Mouse (Mus musculus): ENCODE measurements around the gene Prdm13.

The Prdm13 gene

DNA sequence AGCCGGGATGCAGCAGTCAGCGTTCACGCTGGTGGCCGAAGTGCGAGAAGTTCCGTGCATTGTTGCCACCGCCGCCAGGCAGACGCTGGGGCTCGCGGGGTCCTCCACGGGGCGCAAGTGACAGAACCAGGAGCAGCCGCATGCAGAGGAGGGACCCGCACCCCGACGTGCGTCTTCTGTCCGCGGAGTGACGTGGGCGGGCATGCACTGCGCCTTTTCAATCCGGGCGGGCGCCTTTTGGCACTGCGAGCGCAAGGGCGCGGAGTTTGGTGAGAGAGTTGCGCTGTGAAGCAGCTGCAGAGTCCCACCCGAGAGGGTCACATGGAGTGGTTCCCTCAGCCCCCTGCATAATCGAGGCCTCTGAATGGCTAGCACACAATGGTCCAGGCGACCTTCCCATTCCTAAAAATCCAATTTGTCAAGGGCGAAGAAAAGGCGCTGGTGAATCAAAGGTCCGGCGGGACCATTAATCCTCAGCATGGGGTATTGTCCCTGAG is at the start of gene Prdm13:
Gene Prdm13 (minus strand): TSS at position 369 of the 497 bp plus-strand sequence.
- no peak for DNase-seq

DNA sequence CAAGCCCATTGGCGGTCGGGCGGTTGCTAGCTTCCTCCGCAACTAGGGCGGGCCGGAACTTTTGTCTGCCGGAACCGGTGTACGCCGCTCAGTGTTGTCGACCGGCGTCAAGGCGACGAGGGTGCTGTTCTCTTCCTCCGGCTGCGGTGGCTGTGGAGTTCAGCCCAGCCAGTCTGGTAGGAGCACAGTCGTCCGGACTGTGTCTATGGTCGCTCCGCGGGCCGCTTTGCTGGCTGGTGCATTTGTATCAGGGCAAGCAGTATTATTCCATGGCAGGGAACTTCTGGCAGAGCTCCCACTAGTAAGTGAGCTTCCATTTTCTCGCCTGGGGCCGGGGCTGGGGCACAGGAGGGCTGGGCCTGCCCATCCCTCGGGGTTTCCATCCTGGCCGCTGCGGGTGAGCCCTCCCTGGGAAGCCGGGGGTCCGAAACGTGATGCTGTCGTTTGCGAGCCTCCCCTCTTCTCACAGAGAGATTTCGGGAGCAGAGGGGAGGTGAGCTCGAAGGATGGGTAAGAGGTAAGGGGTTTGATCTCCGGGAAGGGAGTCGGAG is 41.9 kb upstream of the Prdm13 start, which contains the start of gene Ccnc:
Gene Ccnc (plus strand): TSS at position 87 of the 551 bp plus-strand sequence.
- DNase-seq = peak; percentile 93

DNA sequence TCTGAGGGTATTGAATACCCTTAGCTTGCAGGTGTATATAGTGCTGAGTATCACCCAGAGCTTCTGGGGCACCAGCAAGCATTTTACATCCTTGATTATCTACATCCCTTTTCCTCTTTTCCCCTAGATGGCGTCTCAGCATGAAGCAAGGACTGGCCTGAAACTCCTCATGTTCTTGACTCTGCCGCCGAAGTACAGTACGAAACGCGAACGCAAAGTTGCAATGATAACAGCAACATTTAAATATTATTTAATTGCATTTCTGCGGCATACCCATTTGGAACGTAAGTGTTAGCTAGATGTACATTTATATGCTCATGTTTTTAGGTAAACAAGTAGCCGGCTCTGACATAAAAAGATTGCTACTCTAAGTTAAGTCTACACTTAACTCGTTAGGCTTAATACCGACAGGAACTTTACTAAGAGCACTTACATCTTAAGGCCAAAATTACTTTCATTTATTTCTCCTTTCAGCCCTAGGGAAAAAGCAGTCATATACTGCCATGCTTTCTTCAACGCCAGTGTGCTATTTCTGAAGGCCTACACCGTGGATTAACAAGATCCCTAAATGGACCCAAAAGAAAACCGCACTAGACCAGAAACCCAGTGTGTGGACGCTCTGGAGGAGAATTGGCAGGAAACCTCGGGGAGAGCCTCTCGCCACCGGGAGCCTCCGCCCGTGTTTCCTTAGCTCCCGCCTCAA is 41.3 kb upstream of the Prdm13 start:
- DNase-seq = peak; percentile 30

DNA sequence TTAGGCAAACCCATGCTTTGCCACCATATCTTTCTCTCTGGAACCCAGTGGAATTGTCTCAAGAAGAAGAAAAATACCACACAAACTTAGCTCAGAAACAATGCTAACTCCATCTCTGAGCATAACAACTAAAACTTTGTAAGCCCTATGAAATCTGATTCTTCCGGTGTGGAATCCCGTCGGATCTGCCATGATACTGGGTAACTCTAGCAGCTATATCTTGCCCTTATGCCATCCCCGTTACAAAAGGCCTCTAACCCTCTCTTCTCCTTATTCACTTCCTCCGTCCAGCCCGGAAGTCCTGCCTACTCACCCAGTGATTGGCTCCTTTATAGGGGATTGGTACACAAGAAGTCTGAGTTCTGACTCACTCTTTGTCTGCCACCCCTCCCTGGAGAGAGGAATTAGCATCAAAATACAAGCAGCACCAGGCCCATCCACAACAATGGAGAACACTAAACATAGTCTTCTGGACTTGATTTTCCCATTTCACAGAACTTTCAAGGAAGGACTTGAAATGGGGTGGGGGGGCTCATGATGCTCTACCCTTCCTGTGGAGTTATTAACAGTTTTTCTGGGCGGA is 37.1 kb upstream of the Prdm13 start:
- DNase-seq = no peak

DNA sequence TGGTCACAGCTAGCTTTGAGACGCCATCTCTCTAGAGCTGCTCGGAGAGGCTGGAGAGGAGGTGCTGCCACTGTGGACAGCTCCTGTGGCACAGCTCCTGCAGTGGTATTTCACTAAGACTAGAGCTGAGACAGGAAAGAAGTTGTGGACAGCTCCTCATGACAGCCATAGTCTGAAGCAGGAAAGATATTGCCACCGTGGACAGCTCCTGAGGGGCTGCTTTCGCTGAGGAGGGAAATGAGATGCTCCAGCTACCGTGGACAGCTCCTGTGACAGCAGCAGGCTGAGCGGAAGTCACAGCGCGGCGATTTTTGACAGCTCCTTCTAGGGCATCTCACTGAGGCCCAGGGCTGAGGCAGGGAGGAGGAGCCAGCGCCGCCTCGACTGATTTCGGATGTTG is 26.4 kb upstream of the Prdm13 start:
- peak; percentile 62 for DNase-seq

DNA sequence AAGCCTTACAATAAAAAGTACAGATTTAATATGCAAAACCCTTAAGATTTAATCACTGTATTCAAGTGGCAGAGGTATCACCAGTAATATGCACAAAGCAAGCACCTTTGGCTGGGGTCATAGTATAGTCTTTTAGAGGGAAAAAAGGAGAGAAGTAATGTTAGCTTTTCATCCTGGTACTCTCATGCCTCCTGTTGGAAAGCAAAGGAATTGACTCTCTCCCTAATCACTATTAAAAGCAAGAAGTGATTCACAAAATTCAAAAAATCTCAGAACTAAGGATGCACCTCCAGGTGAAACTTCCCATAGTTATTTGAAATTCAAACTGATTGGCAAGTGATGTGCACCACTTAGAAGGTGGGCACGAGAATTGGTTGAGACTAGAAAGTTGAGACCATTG is 19.3 kb upstream of the Prdm13 start:
- DNase-seq = no peak

DNA sequence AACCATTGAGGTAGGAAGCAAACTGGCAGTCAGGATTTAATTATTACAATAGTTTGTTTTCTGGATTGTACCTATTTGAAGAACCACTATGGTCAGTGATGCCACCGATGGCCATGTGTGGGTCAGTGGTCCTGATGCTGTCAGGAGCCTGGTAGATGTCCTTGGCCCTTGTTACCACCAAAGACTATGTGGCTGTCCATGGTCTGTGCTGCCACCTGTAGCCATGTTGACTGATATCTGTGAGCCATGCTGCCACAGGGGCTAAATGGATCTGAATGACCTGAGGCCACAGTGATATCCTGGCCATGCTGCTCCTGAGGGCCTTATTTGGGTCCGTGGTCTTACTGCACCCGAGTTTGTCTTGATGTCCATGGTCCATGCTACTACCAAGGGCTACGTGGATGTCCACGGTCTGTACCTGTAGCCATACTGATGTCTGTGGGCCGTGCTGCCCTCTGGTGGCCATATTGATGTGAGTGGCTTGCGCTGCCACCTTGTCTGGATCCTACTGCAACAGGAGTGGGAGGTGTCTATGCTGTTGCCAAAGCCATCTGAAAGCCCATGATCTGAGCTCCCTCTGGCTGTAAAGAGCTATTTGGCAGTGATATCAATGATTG is 10.0 kb upstream of the Prdm13 start:
- peak; percentile 49 for DNase-seq

DNA sequence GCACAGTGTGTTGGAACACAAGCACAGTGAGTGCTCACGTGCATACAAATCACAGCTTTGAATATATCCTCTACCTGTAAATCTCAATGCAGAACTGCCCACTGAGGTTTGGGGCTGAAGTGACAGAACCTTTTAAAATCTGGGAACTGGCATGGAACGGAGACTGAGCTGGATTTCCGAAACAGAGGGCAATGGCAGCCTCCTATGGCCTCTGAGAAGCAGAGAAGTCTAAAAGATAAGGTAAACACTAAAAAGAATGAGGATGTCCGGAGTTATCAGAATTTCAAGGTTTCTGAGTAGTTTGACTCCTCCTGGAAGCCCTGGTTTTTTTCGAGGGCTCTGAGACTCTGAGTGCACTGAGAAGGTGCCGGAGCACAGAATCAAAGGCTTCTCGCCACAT is 4.5 kb upstream of the Prdm13 start:
- no peak for DNase-seq

DNA sequence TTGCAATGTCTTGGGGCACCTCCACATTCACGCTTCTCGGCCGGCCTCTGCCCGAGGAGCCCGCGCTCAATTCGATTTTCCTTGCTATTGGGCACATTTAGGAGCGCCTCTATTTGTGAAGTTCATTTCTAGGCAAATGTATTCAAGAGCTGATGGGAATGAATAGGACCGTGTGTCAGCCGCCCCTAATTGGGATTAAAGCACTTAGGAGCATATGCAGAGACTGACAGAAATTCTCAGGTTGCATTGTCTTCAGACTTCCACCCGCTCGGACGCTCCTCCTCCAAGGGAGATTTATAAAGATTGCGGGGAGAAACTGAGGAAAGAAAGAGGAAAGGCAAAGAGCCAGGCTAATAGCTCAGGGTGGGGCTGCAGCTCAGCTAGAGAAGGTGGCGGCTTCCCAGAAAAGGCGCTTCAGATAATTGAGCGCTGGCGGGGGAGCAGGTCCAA is 3.8 kb upstream of the Prdm13 start:
- DNase-seq = no peak

DNA sequence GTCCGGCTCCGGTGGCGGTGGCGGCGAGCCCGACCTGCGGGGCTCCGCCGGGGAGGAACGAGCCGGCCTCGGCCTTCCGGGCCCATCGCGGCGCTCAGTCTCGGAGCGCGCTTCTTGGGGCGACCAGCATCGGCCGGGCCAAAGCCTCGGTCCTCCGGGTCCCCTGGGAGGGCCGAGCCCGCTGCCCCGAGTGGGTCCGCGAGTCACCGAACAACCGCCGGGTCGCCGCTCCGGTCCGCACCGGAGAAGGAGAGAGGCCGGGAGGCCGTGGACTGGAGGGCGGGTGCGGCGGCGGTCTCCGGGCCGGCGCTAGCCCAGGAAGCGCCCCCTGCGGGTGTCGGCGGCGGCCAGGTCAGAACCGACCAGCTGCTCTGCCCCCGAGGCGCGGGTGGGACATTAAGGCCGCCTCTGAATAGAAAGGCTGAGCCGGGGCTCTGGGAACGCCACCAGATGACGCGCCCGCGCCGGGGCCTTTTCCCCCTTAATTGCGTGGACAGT is 3.0 kb upstream of the Prdm13 start:
- no peak for DNase-seq

DNA sequence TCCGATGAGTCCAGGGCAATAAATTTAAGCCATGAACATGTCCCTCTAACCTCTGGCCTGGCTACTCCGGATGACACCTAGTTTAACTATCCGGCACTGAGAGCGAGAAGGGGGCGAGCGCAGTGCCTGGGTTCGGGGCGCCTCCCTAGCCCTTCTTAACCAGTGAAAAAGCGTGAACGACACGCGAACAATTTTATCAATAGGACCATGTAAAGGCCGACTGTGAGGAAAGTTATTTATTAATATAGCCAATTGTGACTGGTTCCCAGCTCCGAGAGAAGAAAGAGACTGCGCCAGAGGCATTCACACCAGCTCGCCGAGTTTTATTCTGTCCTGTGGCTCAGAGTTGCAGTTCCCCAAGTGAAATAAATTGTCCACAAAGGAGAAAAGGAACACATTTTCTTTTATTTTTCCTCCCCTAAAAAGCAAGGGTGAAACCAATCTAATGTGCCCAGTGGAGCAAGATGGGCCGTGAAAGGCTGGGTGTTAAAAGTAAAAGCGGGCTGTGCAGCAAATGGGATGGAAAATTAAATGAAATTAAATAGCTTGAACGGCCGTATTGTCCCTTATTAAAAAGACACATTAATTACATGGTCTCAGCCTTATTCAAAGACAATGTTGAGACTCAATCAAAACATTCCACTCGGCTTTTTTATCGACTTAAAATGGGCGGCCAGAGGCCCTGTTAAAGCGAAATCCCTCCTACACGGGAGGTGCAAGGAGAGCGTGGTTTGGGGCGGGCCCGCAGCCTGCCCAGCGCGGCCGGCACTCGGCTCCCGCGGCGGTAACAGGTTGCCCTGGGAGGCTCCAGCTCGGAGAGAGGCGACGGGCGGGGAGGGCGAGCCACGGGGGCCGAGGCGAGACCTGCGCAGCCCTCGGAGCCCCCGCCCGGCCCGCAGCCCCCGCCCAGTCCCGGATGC is 2.3 kb upstream of the Prdm13 start:
- no peak for DNase-seq

DNA sequence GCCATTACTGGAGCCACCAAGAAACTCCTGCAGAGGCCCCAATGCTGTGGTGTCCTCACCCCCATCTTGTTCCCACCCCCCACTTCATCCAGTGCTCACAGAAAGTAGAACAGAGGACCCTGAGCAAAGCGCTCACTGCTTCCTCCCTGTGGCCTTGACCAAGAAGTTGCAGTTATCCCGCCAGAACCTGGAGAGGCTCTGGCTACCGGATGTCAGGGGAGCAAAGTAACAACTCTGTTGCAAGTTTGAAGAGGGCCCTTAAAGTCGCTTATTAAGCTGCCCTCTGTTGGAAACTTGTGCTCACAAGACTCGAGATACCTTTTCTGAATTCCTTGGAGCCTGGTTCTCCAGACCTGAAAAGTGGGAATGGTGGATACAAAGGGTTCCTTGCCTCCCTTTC is 1.2 kb upstream of the Prdm13 start:
- no peak for DNase-seq

DNA sequence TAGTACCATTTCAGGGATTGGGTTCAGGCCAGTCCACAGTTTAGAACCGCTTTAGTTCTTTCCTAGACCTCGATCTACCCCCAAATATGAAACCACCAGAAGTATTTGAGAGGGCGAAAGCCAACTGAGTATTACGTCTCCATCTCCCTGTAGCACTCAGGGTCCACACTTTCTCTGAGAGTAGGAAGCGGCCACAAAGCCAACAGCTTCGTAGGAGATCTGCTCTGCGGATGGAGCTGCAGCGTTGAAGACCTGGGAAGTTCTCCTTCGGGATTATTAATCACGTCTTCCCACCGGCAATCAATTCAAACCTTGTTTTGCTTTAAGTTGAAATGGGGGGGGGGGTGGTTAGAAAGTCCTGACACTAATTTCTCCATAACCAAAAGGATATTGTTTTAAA is 653 bp upstream of the Prdm13 start:
- no peak for DNase-seq

DNA sequence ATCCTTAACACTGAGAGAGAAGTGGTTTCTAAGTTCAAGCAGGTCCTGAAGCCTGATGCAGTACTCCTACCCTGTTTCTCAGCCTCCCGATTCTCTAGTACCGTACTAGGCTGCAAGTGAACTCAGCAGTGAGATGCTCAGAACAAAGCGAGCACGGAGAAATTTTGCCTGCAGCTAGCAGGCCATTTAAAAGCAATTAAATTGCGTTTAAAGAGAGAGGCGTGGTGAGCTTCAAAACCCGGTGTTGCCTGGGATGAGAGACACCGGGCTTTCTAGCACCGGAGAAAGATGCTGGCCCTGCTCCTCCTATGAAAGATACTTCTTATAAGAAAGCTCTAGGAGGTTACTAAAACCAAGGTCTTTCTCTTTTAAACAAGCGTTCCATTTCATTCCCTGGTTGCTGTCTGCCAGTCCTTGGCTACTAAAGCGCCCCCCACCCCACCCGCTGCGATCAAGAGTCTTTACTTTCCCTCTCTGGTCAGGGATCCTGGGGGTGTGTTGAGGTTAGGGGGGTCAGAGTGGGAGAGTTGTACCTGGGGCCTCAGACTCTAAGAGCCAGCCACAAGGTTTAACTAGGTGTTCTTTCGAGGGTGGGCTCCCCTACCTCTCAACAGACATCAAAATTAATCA is 1.3 kb downstream of the Prdm13 start:
- DNase-seq = no peak

DNA sequence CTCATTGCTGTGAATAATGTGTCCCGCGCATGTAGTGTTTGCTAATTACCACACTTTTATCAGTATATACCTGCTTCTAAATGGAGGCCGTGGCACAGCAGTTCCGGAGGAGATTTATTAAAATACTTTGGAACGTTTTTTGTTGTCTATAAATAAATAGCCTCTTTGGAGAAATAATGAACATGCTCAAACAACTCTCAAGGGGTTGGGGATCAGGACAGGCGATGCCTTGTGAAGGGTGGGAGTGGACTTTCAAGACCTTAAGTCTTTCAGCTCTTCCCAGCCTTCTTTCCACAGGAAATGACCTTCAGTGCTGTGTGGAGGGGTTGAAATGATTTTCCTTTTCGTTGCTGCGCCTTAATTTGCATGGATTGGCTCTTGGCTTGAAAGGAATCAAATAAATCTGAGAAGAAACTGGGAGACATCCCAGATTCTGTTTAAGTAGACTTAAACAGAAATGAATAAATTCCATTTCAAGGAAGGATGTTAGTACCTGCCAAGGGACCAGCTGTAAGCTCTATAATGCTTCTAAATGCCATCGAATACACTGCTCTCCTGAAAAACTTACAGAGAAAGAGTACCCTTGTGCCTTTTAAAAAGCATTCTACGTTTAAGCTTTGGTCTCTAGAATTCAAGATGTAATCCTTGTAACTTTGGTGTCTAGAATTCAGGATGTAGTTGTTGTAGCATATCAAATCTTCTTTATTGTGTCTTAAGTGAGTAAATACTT is 3.2 kb downstream of the Prdm13 start:
- DNase-seq = no peak

DNA sequence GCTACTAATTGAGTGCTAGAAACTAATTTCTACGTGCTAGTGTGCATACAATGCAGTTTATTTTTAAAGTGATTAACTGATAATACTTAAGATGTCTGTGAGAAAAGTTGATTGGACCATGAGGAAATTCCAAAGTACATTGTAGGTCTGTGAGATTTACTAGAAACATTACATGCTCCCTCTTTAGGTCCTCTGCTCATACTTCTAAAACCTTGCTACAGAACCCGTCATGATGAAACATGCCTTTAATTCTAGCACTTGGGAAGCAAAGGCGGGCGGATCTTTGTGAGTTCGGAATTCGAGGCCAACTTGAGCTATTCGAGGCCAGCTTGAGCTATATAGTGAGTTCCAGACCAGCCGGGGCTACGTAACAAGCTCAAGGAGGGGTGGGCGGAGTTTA is 4.8 kb downstream of the Prdm13 start:
- no peak for DNase-seq

DNA sequence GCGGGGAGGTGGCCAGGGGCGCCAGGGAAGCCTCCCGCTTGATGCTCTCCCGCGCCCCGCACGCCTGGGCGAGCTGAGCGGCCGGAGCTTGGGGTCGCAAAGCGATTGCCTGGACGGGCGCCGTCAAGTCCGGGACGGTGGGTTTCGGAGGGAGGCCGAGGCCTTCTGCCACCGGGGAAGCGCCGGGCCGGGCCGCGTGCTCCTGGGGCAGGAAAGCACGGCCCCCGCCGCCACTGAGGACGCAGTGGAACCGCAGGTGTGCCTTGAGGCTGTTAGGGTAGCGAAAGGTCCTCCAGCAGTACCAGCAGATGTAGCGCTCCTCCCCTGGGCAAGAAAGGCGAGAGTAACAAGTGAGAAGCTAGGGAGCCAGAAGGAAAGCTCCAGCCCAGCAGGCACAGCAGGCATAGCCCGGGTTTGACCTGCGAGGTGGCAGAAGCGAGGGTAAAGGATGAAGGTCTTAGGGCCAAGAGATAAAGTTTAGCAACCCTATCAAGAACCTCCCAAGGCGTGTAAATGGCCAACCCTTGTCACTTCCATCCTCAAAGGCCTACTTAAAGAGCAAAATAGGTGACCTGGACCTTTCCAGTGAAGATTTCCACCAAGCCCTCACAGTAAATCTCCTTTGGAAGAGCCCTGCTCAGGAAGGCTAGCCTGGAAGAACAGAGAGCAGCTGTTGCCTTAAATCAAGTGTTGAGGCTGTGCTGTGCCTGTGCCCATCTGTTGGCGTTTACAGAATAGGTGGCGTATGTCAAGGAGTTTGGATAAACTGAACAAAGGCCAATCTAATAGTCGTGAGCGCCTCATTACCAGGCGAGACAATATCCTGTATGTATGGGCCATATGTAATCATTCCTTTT is 5.9 kb downstream of the Prdm13 start:
- no peak for DNase-seq

DNA sequence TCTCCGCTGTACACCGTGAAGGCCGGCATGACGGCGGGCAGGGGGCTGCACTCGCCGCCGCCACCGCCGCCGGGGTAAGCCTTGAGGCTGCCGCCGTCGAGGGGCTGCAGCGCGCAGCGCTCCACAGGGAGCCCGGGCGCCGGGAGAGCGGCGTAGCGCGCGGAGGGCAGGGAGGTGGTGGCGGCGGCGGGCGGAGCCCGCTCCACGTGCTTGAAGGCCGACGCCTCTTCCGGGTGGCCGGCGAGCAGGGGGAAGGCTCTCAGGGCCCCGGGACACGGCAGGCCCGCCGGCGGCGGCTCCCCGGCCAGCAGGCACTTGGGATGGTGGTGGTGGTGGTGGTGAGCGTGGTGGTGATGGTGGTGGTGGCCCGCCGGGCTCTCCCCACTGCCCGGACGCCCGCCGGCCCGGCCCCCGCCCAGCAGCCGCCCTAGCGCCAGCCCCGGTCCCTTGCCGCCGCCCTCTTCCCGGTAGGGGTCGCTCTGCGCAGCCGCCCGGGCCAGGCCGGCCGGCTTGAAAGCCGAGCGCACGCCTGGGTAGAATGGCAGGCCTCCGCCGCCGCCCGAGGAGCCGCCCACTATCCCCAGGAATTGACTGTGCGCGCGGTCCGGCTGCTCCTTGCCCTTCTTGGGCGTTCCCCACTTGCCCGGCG is 6.7 kb downstream of the Prdm13 start:
- DNase-seq = peak; percentile 12

DNA sequence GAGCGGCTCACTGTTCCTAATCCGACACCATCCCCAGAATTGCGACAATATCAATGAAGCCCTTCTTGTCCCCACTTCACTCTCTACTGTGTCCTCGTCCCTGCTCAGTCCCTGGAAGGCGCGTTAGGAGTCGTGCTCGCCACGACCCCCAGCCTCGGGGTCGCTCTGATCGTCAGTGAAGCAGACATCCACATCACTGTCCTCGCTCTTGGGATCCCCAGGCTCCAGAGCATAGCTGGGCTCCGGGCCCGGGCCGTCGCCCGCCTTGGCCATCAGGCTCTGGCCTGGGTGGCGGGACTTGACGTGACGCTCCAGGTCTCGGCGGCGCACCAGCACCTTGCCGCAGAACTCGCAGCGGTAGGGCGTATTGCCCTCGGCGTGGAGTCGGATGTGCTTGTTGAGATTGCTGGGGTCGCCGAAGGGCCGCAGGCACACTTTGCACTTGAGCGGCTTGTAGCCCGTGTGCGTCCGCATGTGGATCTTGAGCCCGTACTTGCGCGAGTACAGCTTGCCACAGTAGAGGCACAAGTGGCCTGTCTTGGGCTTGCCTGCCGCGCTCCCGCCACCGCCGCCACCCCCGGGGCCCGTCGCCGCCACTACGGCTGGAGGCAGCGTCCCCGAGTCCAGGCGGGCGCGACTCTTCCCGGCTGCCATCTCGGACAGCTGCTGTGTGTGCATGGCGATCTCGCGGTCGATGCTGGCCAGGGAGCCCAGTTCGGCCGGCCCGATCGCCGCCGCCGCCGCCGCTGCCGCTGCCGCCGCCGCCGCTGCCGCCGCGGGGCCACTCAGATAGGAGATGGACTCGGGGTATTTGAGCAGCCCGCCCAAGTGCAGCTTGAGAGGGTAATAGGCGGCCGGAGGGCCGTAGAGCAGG is 7.4 kb downstream of the Prdm13 start:
- no peak for DNase-seq

All from thymus, postnatal 25 days (tissue).